Mouse (Mus musculus) E14TG2a.4 (cell line): ENCODE results near the gene Cchcr1.

Experiments used
- H3K27me3 ChIP-seq: 2 replicates; pipeline ENCODE4 v1.6.1; 2014; ENCODE audit warnings: low read length, control low read depth; ENCODE audit not compliant: insufficient read depth
- H3K36me3 ChIP-seq: 2 replicates; pipeline ENCODE4 v1.6.1; 2014; ENCODE audit warnings: low read length, control low read depth; ENCODE audit not compliant: insufficient read depth
- H3K4me1 ChIP-seq: replicated peaks from 2 replicates; pipeline ENCODE4 v1.6.1; 2014; ENCODE audit warnings: low read depth, low read length, control low read depth
- H3K4me3 ChIP-seq: replicated peaks from 2 replicates; pipeline ENCODE4 v1.5.1; 2014; ENCODE audit warnings: mild to moderate bottlenecking, low read length
- H3K9me3 ChIP-seq: 2 replicates; pipeline ENCODE4 v1.6.1; 2014; ENCODE audit warnings: low read length, control low read depth
- CTCF ChIP-seq: conservative IDR thresholded peaks from 2 replicates; pipeline ENCODE4 v1.5.1; 2014; ENCODE audit warnings: low read length
- NANOG ChIP-seq: IDR thresholded peaks from 2 replicates; pipeline ENCODE4 v1.6.1; 2014; ENCODE audit warnings: borderline replicate concordance, low read length, mixed read lengths
- POU5F1 ChIP-seq: IDR thresholded peaks from 2 replicates; pipeline ENCODE4 v1.6.1; 2014; ENCODE audit warnings: low read length, borderline replicate concordance

The Cchcr1 gene

DNA sequence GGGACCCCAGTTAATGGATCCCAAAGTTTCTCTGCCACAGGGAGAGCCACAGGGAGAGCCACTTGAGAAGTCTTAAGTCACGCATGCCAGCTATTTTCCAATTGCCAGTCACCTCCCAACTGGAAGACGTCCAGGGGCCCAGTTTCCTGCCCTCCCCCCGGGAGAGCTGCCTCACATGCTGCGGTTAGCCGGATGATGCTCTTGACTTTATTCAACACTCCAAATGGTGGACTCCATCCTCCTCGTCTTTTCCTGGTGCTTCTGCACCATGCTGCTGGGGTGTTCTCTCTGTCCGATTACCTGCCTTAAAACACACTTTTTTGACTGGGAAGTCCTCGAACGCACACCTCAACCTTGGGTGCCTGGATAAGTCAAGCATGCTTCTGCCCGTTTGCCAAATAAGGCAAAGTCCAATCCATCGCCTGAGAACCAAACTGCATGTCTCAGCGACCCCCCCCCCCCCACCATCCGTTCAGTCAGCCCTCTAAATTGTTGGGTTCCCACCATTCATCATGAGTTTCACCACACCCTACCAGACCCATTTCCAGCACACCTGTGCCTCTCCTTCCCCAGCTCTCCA is 39.4 kb downstream of the Cchcr1 start:
- H3K27me3 ChIP-seq: no peaks in the 10 kb centered on the region
- H3K4me3 ChIP-seq: peak overlapping the region; percentile 85
- H3K36me3 ChIP-seq: peaks cover 17% of the 10 kb centered on the region; the same call in 1 of the 2 replicates
- H3K9me3 ChIP-seq: no peaks in the 10 kb centered on the region
- no peak for TF ChIP-seq CTCF
- no peak for TF ChIP-seq NANOG
- no peak for TF ChIP-seq POU5F1
- H3K4me1 ChIP-seq: peaks cover 54% of the 10 kb centered on the region

DNA sequence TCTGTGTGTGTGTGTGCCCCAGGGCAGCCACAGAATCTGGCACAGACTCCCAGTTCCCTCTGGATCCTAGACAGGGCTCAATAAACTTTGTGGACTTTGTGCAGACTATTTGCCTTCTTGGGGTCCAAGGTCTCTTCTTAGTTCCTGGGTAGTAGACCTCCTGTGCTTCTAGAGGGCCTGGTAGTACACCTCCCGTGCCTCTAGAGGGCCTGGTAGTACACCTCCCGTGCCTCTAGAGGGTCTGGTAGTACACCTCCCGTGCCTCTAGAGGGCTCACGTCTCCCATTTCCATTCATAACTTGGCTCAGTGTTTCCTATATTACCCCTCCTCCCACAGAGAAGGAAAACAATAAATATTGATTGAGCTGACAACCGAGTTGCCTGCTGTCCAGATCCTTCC is 39.9 kb downstream of the Cchcr1 start:
- H3K36me3 ChIP-seq: peaks cover 17% of the 10 kb centered on the region; the same call in 1 of the 2 replicates

DNA sequence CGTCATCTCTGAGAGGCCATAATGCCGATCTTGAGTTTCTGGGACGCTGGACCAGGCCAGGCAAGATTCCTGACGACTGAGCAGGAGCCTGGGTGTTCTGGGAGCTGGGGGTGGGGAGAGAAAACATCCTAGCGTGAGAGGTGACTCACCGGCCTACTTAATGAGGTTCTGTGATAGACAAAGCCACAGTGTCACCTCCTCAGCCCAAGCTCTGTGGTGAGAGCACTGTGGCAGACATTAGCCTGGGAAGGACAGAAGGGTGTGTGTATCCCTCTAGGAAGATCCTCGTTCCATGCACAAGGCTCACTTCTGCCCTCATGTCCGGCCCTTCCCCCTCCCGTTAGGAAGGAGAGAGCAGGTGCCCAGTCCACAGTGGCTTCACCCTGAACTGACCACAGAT is 40.5 kb downstream of the Cchcr1 start:
- Histone ChIP-seq H3K9me3 (no peaks in the 10 kb centered on the region), H3K27me3 (no peaks in the 10 kb centered on the region), H3K4me1 (peaks cover 45% of the 10 kb centered on the region), H3K4me3 (no peak overlapping the region), H3K36me3 (peaks cover 17% of the 10 kb centered on the region; the same call in 1 of the 2 replicates)
- TF ChIP-seq POU5F1 (no peak), NANOG (no peak), CTCF (no peak)

More for the DNA sequence above, 39.9 kb downstream of the Cchcr1 start:
- TF ChIP-seq CTCF (peak; percentile 99), POU5F1 (no peak)
- no peaks in the 10 kb centered on the region for H3K27me3 ChIP-seq
- no peak overlapping the region for H3K4me3 ChIP-seq
- peaks cover 49% of the 10 kb centered on the region for H3K4me1 ChIP-seq
- no peaks in the 10 kb centered on the region for H3K9me3 ChIP-seq

DNA sequence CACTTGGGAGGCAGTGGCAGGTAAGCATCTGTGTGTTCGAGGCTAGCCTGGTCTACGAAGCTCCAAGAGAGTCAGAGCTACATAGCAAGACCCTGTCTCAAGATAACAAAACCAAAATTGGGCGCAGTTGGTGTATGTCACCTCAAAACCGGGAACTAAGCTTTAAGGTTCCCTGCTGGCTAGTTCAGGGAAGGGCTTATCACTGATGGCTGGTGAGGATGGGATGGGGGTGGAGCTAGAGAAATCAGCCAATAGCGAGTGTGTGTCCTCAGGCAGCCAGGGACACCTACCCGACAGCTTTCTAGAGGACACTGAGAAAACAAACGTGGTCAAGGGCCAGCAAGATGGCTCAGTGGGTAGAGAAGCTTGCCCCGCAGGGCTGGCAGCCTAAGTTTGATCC is 41.3 kb downstream of the Cchcr1 start:
- no peak for TF ChIP-seq NANOG
- TF ChIP-seq POU5F1: no peak
- no peak for TF ChIP-seq CTCF
- Histone ChIP-seq H3K4me1 (peaks cover 45% of the 10 kb centered on the region), H3K9me3 (no peaks in the 10 kb centered on the region), H3K27me3 (no peaks in the 10 kb centered on the region), H3K4me3 (no peak overlapping the region), H3K36me3 (peaks cover 13% of the 10 kb centered on the region; the same call in 1 of the 2 replicates)

DNA sequence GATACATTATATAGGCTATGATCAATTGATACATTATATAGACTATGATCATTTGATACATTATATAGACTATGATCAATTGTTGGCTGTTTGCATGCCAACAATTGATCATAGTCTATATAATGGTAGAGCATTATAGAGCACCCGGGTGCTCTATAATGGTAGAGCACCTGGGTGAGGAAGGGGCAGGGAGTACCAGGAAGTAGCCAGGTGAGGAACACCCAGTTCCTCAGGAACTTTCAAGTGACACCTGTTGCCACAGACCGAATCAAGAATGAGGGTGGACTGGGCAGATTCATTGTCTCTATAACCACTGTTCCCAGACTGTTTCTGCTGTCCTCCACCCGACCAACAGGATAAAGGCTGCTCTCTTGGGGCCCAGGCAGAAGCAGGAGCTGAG is 50.2 kb downstream of the Cchcr1 start, which contains the start of gene 2300002M23Rik:
TSS of gene 2300002M23Rik (plus strand) at position 301 of the 400 bp plus-strand sequence.
- Histone ChIP-seq H3K4me1 (peaks cover 26% of the 10 kb centered on the region), H3K36me3 (no peaks in the 10 kb centered on the region), H3K27me3 (peaks cover 24% of the 10 kb centered on the region), H3K4me3 (peak within 1 kb of the TSS; percentile 41), H3K9me3 (no peaks in the 10 kb centered on the region)
- TF ChIP-seq NANOG (no peak), CTCF (no peak)

DNA sequence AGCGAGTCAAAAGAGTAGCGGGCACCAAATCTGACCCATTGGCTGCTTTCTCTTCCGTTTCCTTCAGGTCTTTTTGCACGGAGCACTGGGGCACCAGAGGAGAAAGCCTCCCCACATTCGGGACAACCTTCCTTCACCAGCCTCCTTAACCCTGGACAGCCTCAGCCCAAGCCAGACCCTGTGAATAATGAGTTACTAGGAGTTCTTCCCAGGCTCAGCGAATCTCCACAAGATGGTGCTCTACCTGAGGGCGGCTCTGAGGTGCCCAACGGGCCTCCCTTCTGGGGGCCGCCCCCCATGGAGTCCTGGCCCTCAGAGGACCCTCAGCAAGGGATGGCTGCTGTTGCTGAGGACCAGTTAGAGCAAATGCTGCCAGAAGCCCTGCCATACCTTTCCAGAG is 50.9 kb downstream of the Cchcr1 start:
- TF ChIP-seq POU5F1: no peak
- TF ChIP-seq CTCF: peak; percentile 16; the same call in 1 of the 2 replicates
- H3K9me3 ChIP-seq: no peaks in the 10 kb centered on the region
- H3K27me3 ChIP-seq: peaks cover 24% of the 10 kb centered on the region
- peaks cover 26% of the 10 kb centered on the region for H3K4me1 ChIP-seq
- H3K36me3 ChIP-seq: no peaks in the 10 kb centered on the region
- H3K4me3 ChIP-seq: peak overlapping the region; percentile 41

DNA sequence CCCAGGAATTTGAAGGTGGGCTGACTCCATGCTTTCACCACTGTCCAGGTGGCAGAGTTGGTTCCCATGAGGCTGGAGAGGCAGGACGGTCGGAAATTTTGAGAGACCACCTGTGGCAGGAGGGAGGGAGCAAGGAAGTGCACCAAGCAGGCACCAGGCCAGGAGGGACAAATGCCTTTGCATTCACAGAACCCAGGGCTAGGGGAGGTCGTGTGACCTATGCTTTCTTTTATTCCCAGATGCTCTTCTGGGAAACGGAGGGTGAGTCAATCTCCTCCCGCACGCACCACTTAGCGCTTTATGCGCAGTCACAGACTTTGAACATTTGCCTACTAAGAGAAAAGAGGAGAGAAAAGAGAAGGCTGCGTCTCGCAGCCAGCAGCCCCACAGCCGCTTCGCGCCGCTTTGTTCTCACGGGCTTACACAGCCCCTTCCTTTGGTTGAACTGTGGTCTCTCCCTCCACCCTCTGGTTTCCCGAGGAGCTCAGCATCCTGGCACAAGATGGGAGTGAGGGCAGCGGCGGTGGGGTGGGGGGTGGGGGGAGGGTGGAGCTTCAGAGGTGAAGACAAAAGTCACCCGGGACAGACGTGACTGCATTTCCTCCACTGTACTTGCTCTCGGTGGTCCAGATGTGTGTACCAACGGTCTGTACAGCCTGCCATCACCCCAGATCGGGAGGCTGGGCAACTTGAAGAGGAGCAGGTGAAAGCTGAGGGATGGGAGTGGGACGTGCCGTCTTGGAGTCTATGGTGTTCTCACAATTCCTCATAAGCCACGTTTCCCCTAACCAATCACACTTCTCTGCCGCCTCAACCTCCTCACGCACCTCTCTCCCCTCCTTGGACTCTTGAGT is 52.4 kb downstream of the Cchcr1 start:
- peaks cover 26% of the 10 kb centered on the region for H3K4me1 ChIP-seq
- no peaks in the 10 kb centered on the region for H3K9me3 ChIP-seq
- H3K27me3 ChIP-seq: peaks cover 24% of the 10 kb centered on the region
- H3K36me3 ChIP-seq: no peaks in the 10 kb centered on the region
- peak overlapping the region; percentile 46 for H3K4me3 ChIP-seq
- no peak for TF ChIP-seq POU5F1
- TF ChIP-seq NANOG: no peak
- TF ChIP-seq CTCF: no peak

DNA sequence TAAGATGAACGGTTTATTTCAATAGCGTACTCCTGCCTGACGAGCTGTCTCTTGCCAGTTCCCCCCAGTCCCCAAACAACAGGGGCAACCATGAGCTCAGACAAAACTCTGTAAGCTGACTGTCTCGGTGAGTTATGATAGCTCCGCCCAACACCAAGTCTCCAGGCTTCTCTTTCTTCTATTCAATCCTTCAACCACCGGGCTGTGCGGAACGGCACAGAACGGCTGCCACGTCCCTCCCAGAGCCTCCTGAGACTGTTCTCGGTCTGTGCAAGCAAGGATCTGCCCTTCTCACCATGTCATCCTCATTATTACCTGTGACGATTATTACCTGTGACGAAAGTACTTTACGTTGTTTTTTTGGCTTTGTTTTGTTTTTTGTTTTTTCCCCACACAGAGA is 53.9 kb downstream of the Cchcr1 start:
- peaks cover 32% of the 10 kb centered on the region for H3K4me1 ChIP-seq
- H3K9me3 ChIP-seq: no peaks in the 10 kb centered on the region
- H3K27me3 ChIP-seq: peaks cover 33% of the 10 kb centered on the region
- H3K4me3 ChIP-seq: no peak overlapping the region
- TF ChIP-seq POU5F1: no peak
- TF ChIP-seq CTCF: no peak
- TF ChIP-seq NANOG: no peak
- H3K36me3 ChIP-seq: no peaks in the 10 kb centered on the region
